21 mouse cellular contexts compared by ENCODE assay signal in the genomic region with DNA sequence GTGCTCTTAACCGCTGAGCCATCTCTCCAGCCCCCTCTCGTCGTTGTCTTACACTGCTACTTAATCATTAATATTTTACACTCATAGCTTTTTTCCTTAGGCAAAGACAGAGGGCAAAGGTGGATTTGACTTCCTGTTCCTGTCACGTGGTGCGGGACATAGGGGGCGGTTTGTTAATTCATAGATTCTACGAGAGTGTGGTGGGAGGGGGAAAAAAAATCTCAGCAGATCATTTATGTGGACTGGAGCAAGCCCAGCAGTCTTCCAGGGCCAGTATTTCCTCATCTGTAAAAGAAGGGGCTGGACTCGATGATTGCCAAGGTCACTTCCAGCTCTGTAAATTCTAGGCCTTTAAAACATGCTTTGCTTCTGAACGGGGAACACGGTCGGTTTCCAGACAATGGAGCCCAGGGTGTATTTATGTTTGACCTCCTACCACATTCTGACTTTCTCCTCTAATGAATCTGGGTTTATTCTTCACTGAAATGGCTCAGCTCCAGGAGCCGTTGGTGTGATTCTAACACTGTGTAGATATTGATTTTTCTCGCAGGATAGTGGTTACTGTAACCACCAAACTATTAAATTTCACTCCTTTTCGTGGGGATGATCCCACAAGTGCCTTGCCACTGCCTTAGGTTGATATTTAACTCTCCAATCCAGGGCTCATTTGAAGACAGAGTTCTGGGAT. TPM values are rescaled to one million over a fixed set of nuclear protein-coding genes. Genes with fewer than 3 reads are reported as not detected.
DNase-seq lines count a peak whose midpoint lies in the region; ATAC-seq and TF ChIP-seq lines count a peak whose summit lies in the region.
"Had no signal": no experiment of that assay in that cellular context is flagged by ENCODE, and none has a peak within 500 bp of the region (broad histone marks: within the 10 kb centered on the region; RNA-seq: fewer than 3 reads in every experiment).

No protein-coding gene starts in this region.

- H3K36me3 ChIP-seq in kidney, postnatal 0 days (ENCODE audit: insufficient read depth, low read length), result no peaks in the 10 kb centered on the region
- no peaks in the 10 kb centered on the region for H3K36me3 ChIP-seq in lung, embryonic 16.5 days (ENCODE audit: control insufficient read depth, insufficient read depth, low read length)
- H3K36me3 ChIP-seq: embryonic facial prominence, embryonic 15.5 days; heart, embryonic 15.5 days; hindbrain, embryonic 13.5 days had no signal

- no peak for TF ChIP-seq CTCF in kidney, postnatal 0 days (IDR thresholded peaks at IDR 0.05; ENCODE audit: low read depth)

- WGBS in kidney, postnatal 0 days, result 29% methylated on average over 14 of the region's 14 CpGs
- 50% methylated on average over 14 of the region's 14 CpGs for WGBS in lung, embryonic 16.5 days

- peak; percentile 8 for DNase-seq in adrenal gland, postnatal 14 days
- no peak for DNase-seq in adrenal gland, adult 18-20 months (ENCODE audit: low spot score in 2 of 2)
- peak; percentile 75 for DNase-seq in kidney, postnatal 0 days (ENCODE audit: low spot score)
- DNase-seq in kidney, postnatal 25 days, result no peak
- no peak for DNase-seq in lung, adult 18-20 months
- DNase-seq in yolk sac, embryonic 10.5 days (ENCODE audit: low spot score), result peak; percentile 50
- DNase-seq: cerebellum, adult 18-20 months; cerebellum, postnatal 14 days; gastrocnemius, adult 2 months; heart, postnatal 36 days; left cerebral cortex, postnatal 4 days; liver, postnatal 0 days; thymus, adult 18-20 months; thymus, postnatal 36 days had no signal

- H3K9me3 ChIP-seq in kidney, postnatal 0 days (replicated peaks; ENCODE audit: low read length), result no peaks in the 10 kb centered on the region
- H3K9me3 ChIP-seq in lung, embryonic 16.5 days (ENCODE audit: control insufficient read depth, low read length), result no peaks in the 10 kb centered on the region; the same call in 1 of the 2 replicates

- no peak overlapping the region for H3K9ac ChIP-seq in kidney, postnatal 0 days (ENCODE audit: low read depth, low read length)
- H3K9ac ChIP-seq in lung, embryonic 16.5 days (ENCODE audit: low read length), result no peak overlapping the region
- H3K9ac ChIP-seq: embryonic facial prominence, embryonic 15.5 days; heart, embryonic 15.5 days; hindbrain, embryonic 13.5 days; liver, postnatal 0 days had no signal

- no peaks in the 10 kb centered on the region for H3K27me3 ChIP-seq in kidney, postnatal 0 days (ENCODE audit: insufficient read depth, low read length)
- no peaks in the 10 kb centered on the region for H3K27me3 ChIP-seq in lung, embryonic 16.5 days (ENCODE audit: control insufficient read depth, insufficient read depth, low read depth, low read length)
- H3K27me3 ChIP-seq: embryonic facial prominence, embryonic 15.5 days; hindbrain, embryonic 13.5 days had no signal

- peak overlapping the region; percentile 42; the same call in 1 of the 2 replicates for H3K27ac ChIP-seq in kidney, postnatal 0 days
- H3K27ac ChIP-seq in lung, embryonic 16.5 days (ENCODE audit: low read length), result no peak overlapping the region
- H3K27ac ChIP-seq: embryonic facial prominence, embryonic 15.5 days; gastrocnemius, adult 2 months; heart, embryonic 15.5 days; hindbrain, embryonic 13.5 days had no signal

- peak; percentile 73 for ATAC-seq in kidney, postnatal 0 days (replicated peaks; ENCODE audit: low FRiP score, low read depth)
- peak; percentile 37 for ATAC-seq in lung, embryonic 16.5 days (ENCODE audit: low read depth)
- ATAC-seq: forebrain, embryonic 14.5 days; liver, postnatal 0 days had no signal

- no peak overlapping the region for H3K4me3 ChIP-seq in kidney, postnatal 0 days (replicated peaks; ENCODE audit: low read depth, low read length)
- H3K4me3 ChIP-seq in lung, embryonic 16.5 days (ENCODE audit: low read length), result no peak overlapping the region
- H3K4me3 ChIP-seq: embryonic facial prominence, embryonic 15.5 days; gastrocnemius, adult 2 months; heart, embryonic 15.5 days; hindbrain, embryonic 13.5 days; megakaryocyte, embryonic 14.5 days had no signal

- no peaks in the 10 kb centered on the region for H3K4me1 ChIP-seq in kidney, postnatal 0 days (replicated peaks; ENCODE audit: insufficient read depth, low read length)
- H3K4me1 ChIP-seq in lung, embryonic 16.5 days (replicated peaks; ENCODE audit: control insufficient read depth, insufficient read depth, low read length), result peaks cover 6% of the 10 kb centered on the region; the same call in 1 of the 2 replicates

- H3K4me2 ChIP-seq in kidney, postnatal 0 days (ENCODE audit: low read length), result no peak overlapping the region
- no peak overlapping the region for H3K4me2 ChIP-seq in lung, embryonic 16.5 days (ENCODE audit: low read depth, low read length)
- H3K4me2 ChIP-seq: embryonic facial prominence, embryonic 15.5 days; heart, embryonic 15.5 days; hindbrain, embryonic 13.5 days; liver, embryonic 11.5 days had no signal

RNA-seq across cellular contexts. Expression of a gene that starts 1.4 kb away (rescaled TPM):
- total RNA-seq in adrenal gland, postnatal 14 days (2021), result 8.9 TPM in 2 replicates
- 1 to 10 TPM in 1 of 2 experiments, under 1 TPM in 1; 0.96 to 2.9 TPM for total RNA-seq in adrenal gland, adult 18-20 months (2021)
- 17.4 and 18.0 TPM in 2 replicates for polyA plus RNA-seq in kidney, postnatal 0 days (2015; fragmentation: Nextera tagmentation; extraction: Ambion mirVana)
- polyA plus RNA-seq in lung, embryonic 16.5 days (2015; fragmentation: Nextera tagmentation; extraction: Ambion mirVana), result 12.6 and 16.3 TPM in 2 replicates

Comparison
In these comparisons a context has a peak if more than half of its experiments do, and no peak if none do; other contexts are left out.
1. DNase-seq: peak in adrenal gland, postnatal 14 days (single experiment), kidney, postnatal 0 days (single experiment) and yolk sac, embryonic 10.5 days (single experiment); none in adrenal gland, adult 18-20 months (0 of 2), kidney, postnatal 25 days (0 of 2) and lung, adult 18-20 months (0 of 2).